Mouse (Mus musculus) neural tube, embryonic 10.5 days (tissue): ENCODE measurements around the gene Hspa14.

ENCODE experiments used
- DNase-seq: peaks from one replicate; pipeline ENCODE4 v3.0.0-alpha.2; 2017; ENCODE audit warnings: low spot score; ENCODE audit errors: extremely low spot score

Gene Hspa14

GRCm38 (mm10) chr2:3512552-3513454 lies at the start of gene Hspa14, which contains the start of the genes Gm45902 and Cdnf:
Gene Hspa14, minus strand, starts transcription at chr2:3512814.
Gene Gm45902, minus strand, starts transcription at chr2:3512790.
Gene Cdnf, plus strand, starts transcription at chr2:3513030.
- peak; percentile 93 for DNase-seq

- DNase-seq: peak; percentile 38
Measured at GRCm38 (mm10) chr2:3546588-3546987, 34.0 kb upstream of the Hspa14 start.

- no peak for DNase-seq
Measured at GRCm38 (mm10) chr2:3546055-3546454, 33.4 kb upstream of the Hspa14 start.

- no peak for DNase-seq
Measured at GRCm38 (mm10) chr2:3541307-3542079, 28.9 kb upstream of the Hspa14 start.

GRCm38 (mm10) chr2:3526288-3526687 lies 13.7 kb upstream of the Hspa14 start:
- DNase-seq: no peak

GRCm38 (mm10) chr2:3522558-3522957 lies 9.9 kb upstream of the Hspa14 start:
- no peak for DNase-seq

GRCm38 (mm10) chr2:3512076-3512475 lies 538 bp downstream of the Hspa14 start:
- DNase-seq: no peak

GRCm38 (mm10) chr2:3500886-3501285 lies 11.7 kb downstream of the Hspa14 start:
- no peak for DNase-seq

- no peak for DNase-seq
Measured at GRCm38 (mm10) chr2:3499543-3499942, 13.1 kb downstream of the Hspa14 start.

- no peak for DNase-seq
Measured at GRCm38 (mm10) chr2:3493833-3494409, 18.7 kb downstream of the Hspa14 start.

GRCm38 (mm10) chr2:3489816-3490215 lies 22.8 kb downstream of the Hspa14 start:
- DNase-seq: no peak

- DNase-seq: no peak
Measured at GRCm38 (mm10) chr2:3480239-3480638, 32.4 kb downstream of the Hspa14 start.

GRCm38 (mm10) chr2:3475746-3476251 lies 36.8 kb downstream of the Hspa14 start:
- no peak for DNase-seq

- peak; percentile 99 for DNase-seq
Measured at GRCm38 (mm10) chr2:3474861-3475283, 37.7 kb downstream of the Hspa14 start, which contains the start of gene Suv39h2. Gene Suv39h2, minus strand, starts transcription at chr2:3475031.

GRCm38 (mm10) chr2:3474361-3474805 lies 38.2 kb downstream of the Hspa14 start:
- DNase-seq: no peak

GRCm38 (mm10) chr2:3473891-3474290 lies 38.7 kb downstream of the Hspa14 start:
- no peak for DNase-seq

- no peak for DNase-seq
Measured at GRCm38 (mm10) chr2:3456590-3456989, 56.0 kb downstream of the Hspa14 start.

- DNase-seq: no peak
Measured at GRCm38 (mm10) chr2:3453096-3453495, 59.5 kb downstream of the Hspa14 start.

GRCm38 (mm10) chr2:3449431-3449830 lies 63.2 kb downstream of the Hspa14 start:
- DNase-seq: no peak

- DNase-seq: no peak
Measured at GRCm38 (mm10) chr2:3445984-3446383, 66.6 kb downstream of the Hspa14 start.

- no peak for DNase-seq
Measured at GRCm38 (mm10) chr2:3444206-3444605, 68.4 kb downstream of the Hspa14 start.
